Mouse (Mus musculus): ENCODE measurements around the gene Tnfrsf9. TPM values are rescaled to one million over a fixed set of nuclear protein-coding genes. Genes with fewer than 3 reads are reported as not detected.
A peak's percentile ranks its signal among the peaks of the same experiment; 100 is the strongest.

Tnfrsf9 gene
- total and polyA plus RNA-seq, 2 experiments from 2014 or later = 0.19 to 0.36 TPM

- WGBS = 43% methylated on average over 10 of the region's 10 CpGs
- no peak for TF ChIP-seq CTCF (IDR thresholded peaks at IDR 0.05; ENCODE audit: low read depth)
- Histone ChIP-seq H3K27ac (ENCODE audit: low read depth, low read length) (peak overlapping the region; percentile 62), H3K4me3 (ENCODE audit: low read depth, low read length) (peak overlapping the region; percentile 58), H3K36me3 (ENCODE audit: insufficient read depth) (no peaks in the 10 kb centered on the region), H3K4me2 (ENCODE audit: low read depth) (peak overlapping the region; percentile 76), H3K9ac (peak overlapping the region; percentile 70), H3K4me1 (ENCODE audit: insufficient read depth) (peaks cover 4% of the 10 kb centered on the region), H3K27me3 (ENCODE audit: insufficient read depth, low read length) (no peaks in the 10 kb centered on the region; the same call in 1 of the 2 replicates), H3K9me3 (ENCODE audit: low read length) (no peaks in the 10 kb centered on the region)
- DNase-seq = no peak
- ATAC-seq = no peak
These were observed 982 bp downstream of the Tnfrsf9 start for GRCm38 (mm10) chr4:150915181-150915906.

DNA sequence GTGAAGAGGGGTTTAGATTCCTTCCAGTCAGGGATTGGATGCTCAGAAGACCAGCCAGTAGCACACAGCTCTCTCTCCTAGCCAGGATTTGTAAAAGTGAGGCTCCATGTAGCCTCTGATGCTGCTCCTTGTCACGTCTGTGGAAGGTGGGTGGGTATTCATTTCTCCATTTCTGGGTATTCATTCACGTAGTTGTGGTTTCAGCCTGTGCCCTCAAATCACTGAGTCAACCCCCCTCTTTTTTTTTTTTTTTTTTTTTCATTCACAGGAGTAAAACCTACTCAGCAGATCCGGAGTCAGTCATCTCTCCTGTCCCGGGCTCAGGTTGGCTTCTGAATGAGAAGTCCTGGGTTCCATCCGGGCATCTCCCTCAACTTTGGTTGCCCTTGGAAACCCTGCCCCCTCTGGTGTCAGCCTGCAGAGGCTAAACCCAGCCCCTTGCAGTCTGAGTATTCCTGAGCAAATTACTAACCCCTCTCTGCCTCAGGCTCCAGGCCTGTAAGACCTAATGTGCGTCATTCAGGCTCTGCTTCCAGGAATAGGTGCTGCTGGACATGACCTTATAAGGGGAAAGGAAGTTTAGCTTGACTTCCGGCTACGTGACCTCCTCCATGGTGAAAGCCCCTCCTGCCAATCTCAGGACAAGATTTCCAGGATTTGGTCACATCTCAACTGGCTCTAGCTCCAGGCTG, 3.1 kb downstream of the Tnfrsf9 start:
- H3K4me1 ChIP-seq (ENCODE audit: insufficient read depth) = peaks cover 4% of the 10 kb centered on the region
- no peaks in the 10 kb centered on the region for H3K9me3 ChIP-seq (ENCODE audit: low read length)
- no peak overlapping the region for H3K4me2 ChIP-seq (ENCODE audit: low read depth)
- ATAC-seq = no peak
- no peak for TF ChIP-seq CTCF (IDR thresholded peaks at IDR 0.05; ENCODE audit: low read depth)
- no peak overlapping the region for H3K27ac ChIP-seq (ENCODE audit: low read depth, low read length)
- WGBS = 75% methylated on average over 8 of the region's 8 CpGs
- H3K27me3 ChIP-seq (ENCODE audit: insufficient read depth, low read length) = no peaks in the 10 kb centered on the region; the same call in 1 of the 2 replicates
- H3K36me3 ChIP-seq (ENCODE audit: insufficient read depth) = no peaks in the 10 kb centered on the region
- no peak for DNase-seq
- no peak overlapping the region for H3K4me3 ChIP-seq (ENCODE audit: low read depth, low read length)
- no peak overlapping the region for H3K9ac ChIP-seq

- H3K36me3 ChIP-seq (ENCODE audit: insufficient read depth) = no peaks in the 10 kb centered on the region
- no peak overlapping the region for H3K27ac ChIP-seq (ENCODE audit: low read depth, low read length)
- DNase-seq (no peak), ATAC-seq (no peak)
- no peak overlapping the region for H3K4me3 ChIP-seq (ENCODE audit: low read depth, low read length)
- no peak overlapping the region for H3K9ac ChIP-seq
- H3K4me1 ChIP-seq (ENCODE audit: insufficient read depth) = no peaks in the 10 kb centered on the region
- H3K27me3 ChIP-seq (ENCODE audit: insufficient read depth, low read length) = no peaks in the 10 kb centered on the region; the same call in 1 of the 2 replicates
- WGBS = 87% methylated on average over 8 of the region's 8 CpGs
- no peak overlapping the region for H3K4me2 ChIP-seq (ENCODE audit: low read depth)
- no peaks in the 10 kb centered on the region for H3K9me3 ChIP-seq (ENCODE audit: low read length)
- TF ChIP-seq CTCF (IDR thresholded peaks at IDR 0.05; ENCODE audit: low read depth) = no peak
These were observed 6.8 kb downstream of the Tnfrsf9 start for GRCm38 (mm10) chr4:150921206-150921605.

- Histone ChIP-seq H3K4me2 (ENCODE audit: low read depth) (no peak overlapping the region), H3K27me3 (ENCODE audit: insufficient read depth, low read length) (no peaks in the 10 kb centered on the region; the same call in 1 of the 2 replicates), H3K27ac (ENCODE audit: low read depth, low read length) (no peak overlapping the region), H3K9ac (no peak overlapping the region), H3K9me3 (ENCODE audit: low read length) (no peaks in the 10 kb centered on the region), H3K4me1 (ENCODE audit: insufficient read depth) (no peaks in the 10 kb centered on the region), H3K36me3 (ENCODE audit: insufficient read depth) (no peaks in the 10 kb centered on the region), H3K4me3 (ENCODE audit: low read depth, low read length) (no peak overlapping the region)
- 88% methylated on average over 13 of the region's 13 CpGs for WGBS
- ATAC-seq = no peak
- DNase-seq = no peak
- TF ChIP-seq CTCF (IDR thresholded peaks at IDR 0.05; ENCODE audit: low read depth) = no peak
These were observed 9.9 kb downstream of the Tnfrsf9 start for GRCm38 (mm10) chr4:150924308-150924707.

DNA sequence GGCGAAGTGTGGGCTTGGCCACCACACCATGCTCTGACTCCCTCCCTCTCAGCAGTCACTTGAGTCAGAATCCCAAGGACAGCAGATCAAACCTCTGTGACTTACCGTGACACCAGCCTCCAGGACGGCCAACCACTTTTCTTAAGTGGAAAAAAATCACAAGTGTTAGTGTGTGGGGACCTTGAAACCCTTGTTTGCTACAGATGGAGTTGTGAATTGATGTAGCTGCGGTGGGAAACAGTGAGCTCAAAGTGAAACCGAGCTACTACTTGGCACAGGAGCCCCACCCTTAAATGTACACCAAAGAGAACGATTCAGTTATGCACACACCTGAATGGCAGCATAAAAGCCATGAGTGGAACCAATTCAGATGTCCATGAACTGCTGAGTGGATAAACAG, 10.6 kb downstream of the Tnfrsf9 start:
- DNase-seq = no peak
- Histone ChIP-seq H3K9me3 (ENCODE audit: low read length) (no peaks in the 10 kb centered on the region), H3K4me1 (ENCODE audit: insufficient read depth) (no peaks in the 10 kb centered on the region), H3K9ac (no peak overlapping the region), H3K36me3 (ENCODE audit: insufficient read depth) (no peaks in the 10 kb centered on the region), H3K4me3 (ENCODE audit: low read depth, low read length) (no peak overlapping the region), H3K27me3 (ENCODE audit: insufficient read depth, low read length) (no peaks in the 10 kb centered on the region), H3K4me2 (ENCODE audit: low read depth) (no peak overlapping the region), H3K27ac (ENCODE audit: low read depth, low read length) (no peak overlapping the region)
- ATAC-seq = no peak
- TF ChIP-seq CTCF (IDR thresholded peaks at IDR 0.05; ENCODE audit: low read depth) = no peak
- 86% methylated on average over 6 of the region's 6 CpGs for WGBS

DNA sequence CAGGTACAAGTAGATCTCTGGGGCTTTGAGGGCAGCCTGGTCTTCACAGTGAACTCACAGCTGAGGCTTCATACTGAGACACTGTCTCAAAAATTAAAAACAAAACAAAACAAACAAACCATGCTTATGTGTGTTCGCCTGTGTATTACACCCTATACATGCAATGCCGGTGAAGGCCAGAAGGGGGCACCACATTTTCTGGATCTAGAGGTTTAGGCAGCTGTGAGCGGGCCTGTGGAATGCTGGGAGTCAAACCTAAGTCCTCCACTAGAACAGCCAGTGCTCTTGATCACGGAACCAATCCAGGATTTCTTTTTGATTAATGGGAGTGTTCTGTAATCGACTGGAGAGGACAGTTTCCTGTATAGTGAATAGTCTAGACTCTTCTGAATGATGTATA, 11.6 kb downstream of the Tnfrsf9 start:
- Histone ChIP-seq H3K9ac (no peak overlapping the region), H3K9me3 (ENCODE audit: low read length) (no peaks in the 10 kb centered on the region), H3K27ac (ENCODE audit: low read depth, low read length) (no peak overlapping the region), H3K4me2 (ENCODE audit: low read depth) (no peak overlapping the region), H3K27me3 (ENCODE audit: insufficient read depth, low read length) (no peaks in the 10 kb centered on the region), H3K4me3 (ENCODE audit: low read depth, low read length) (no peak overlapping the region), H3K4me1 (ENCODE audit: insufficient read depth) (no peaks in the 10 kb centered on the region), H3K36me3 (ENCODE audit: insufficient read depth) (no peaks in the 10 kb centered on the region)
- 51% methylated on average over 5 of the region's 5 CpGs for WGBS
- no peak for ATAC-seq
- TF ChIP-seq CTCF (IDR thresholded peaks at IDR 0.05; ENCODE audit: low read depth) = peak; percentile 48
- no peak for DNase-seq

Data from forebrain, postnatal 0 days (tissue).